Mouse (Mus musculus) neural tube, embryonic 10.5 days (tissue): ENCODE measurements around the gene Plbd2.

Experiments used
- DNase-seq: peaks from one replicate; pipeline ENCODE4 v3.0.0-alpha.2; 2017; ENCODE audit warnings: low spot score; ENCODE audit errors: extremely low spot score

The Plbd2 gene

GRCm38 (mm10) chr5:120437539-120437938, 65.9 kb downstream of the Plbd2 start:
- DNase-seq: no peak

GRCm38 (mm10) chr5:120436885-120437495, 66.4 kb downstream of the Plbd2 start:
- peak; percentile 63 for DNase-seq

- peak; percentile 64 for DNase-seq
Measured at GRCm38 (mm10) chr5:120435731-120436501, 67.5 kb downstream of the Plbd2 start.

- DNase-seq: peak; percentile 59
Measured at GRCm38 (mm10) chr5:120435006-120435681, 68.3 kb downstream of the Plbd2 start.

GRCm38 (mm10) chr5:120434231-120434735, 69.1 kb downstream of the Plbd2 start:
- DNase-seq: peak; percentile 49
